Mouse (Mus musculus): Measurements from ENCODE around the gene Ephb1. TPM values are rescaled to one million over a fixed set of nuclear protein-coding genes. Genes with fewer than 3 reads are reported as not detected.

The Ephb1 gene
- polyA plus RNA-seq, 1 experiment: 48.1 TPM

DNA sequence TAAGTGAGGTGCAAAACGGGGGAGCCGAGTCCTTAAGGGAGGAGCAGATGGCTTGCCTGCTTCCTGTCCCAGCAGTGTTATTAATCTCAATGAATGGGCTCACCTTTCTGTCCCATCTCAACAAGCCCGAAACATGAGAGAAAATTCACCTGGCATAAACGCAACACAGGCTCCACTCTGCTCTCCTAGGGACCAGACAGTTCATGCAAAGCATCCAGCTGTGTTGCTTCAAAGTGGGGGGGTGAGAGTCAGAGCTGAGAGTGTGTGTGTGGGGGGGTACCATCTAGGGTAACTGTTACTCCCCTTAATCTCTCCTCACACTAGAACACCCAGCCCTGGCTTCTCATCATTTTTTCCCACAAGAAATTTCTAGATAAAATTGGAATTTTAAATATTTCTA lies 354.8 kb downstream of the Ephb1 start:
- no peak for DNase-seq
- Histone ChIP-seq H3K4me1 (ENCODE audit: control insufficient read depth, insufficient read depth, low read length) (no peaks in the 10 kb centered on the region), H3K27me3 (ENCODE audit: control insufficient read depth, insufficient read depth, low read length) (no peaks in the 10 kb centered on the region), H3K4me3 (replicated peaks; ENCODE audit: insufficient read depth, low read depth, low read length) (no peak overlapping the region), H3K27ac (ENCODE audit: insufficient read depth, low read length) (no peak overlapping the region)
- TF ChIP-seq CTCF (IDR thresholded peaks at IDR 0.05; ENCODE audit: borderline replicate concordance, insufficient read depth, low read depth, low read length) (no peak), POLR2A (IDR thresholded peaks at IDR 0.05; ENCODE audit: borderline replicate concordance, insufficient read depth, low read length) (no peak)
- 79% methylated on average over 4 of the region's 4 CpGs for WGBS

DNA sequence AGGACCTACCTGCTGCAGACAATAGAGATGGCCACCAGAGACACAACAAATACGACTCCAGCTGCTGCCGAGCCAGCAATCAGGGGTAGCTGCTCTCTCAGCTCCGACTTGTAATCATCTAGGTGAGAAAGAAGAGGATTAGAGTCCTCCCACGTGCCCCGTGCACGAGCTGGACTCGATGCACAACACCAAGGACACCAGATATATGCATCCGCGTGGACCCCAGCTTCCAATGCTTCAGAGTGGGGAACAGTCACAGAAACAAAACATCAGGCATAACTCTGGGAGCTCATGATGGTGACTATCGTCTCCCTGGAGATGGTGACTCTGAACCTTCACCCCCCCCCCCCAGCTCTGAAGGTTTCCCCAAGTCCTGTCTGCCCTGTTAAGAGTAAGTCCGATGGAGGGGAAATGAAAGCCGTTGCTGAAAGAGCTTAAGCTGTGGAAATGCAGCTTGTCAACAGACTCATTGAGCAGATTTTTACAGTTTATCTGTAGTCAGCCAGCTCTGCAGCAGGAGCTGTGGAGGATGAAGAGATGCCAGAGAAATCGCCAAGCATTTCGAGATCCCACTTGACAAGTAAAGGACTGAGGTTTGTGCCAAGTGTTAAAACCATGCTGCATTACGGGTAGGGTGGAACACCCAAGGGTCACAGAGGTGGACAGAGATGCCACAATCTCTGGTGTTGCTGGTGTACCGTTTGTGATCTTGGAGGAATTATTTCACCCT lies 357.6 kb downstream of the Ephb1 start:
- 73% methylated on average over 16 of the region's 16 CpGs for WGBS
- Histone ChIP-seq H3K27me3 (ENCODE audit: control insufficient read depth, insufficient read depth, low read length) (no peaks in the 10 kb centered on the region), H3K4me3 (replicated peaks; ENCODE audit: insufficient read depth, low read depth, low read length) (no peak overlapping the region), H3K27ac (ENCODE audit: insufficient read depth, low read length) (no peak overlapping the region), H3K4me1 (ENCODE audit: control insufficient read depth, insufficient read depth, low read length) (no peaks in the 10 kb centered on the region)
- TF ChIP-seq POLR2A (IDR thresholded peaks at IDR 0.05; ENCODE audit: borderline replicate concordance, insufficient read depth, low read length) (no peak), CTCF (IDR thresholded peaks at IDR 0.05; ENCODE audit: borderline replicate concordance, insufficient read depth, low read depth, low read length) (no peak)
- no peak for DNase-seq

DNA sequence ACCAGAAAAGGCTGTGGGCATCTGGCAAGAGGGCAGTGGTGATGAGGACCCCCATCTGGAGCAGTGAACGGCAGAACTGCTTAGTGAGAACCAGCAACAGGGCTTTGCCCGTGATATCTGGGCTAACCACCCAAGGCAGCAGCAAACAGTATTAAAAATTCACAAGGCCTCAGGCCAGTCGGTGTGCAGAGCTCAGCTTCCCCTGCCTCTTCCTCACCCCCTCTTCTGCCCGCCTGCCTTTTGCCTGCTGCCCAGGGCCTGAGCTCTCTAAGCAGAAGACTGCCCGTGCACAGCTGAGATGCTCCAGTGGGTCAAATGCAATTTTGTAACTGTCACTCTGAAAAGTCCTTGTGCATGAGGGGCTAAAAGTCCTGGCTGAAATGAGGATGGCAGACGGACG lies 358.3 kb downstream of the Ephb1 start:
- Histone ChIP-seq H3K4me3 (replicated peaks; ENCODE audit: insufficient read depth, low read depth, low read length) (no peak overlapping the region), H3K27me3 (ENCODE audit: control insufficient read depth, insufficient read depth, low read length) (no peaks in the 10 kb centered on the region), H3K4me1 (ENCODE audit: control insufficient read depth, insufficient read depth, low read length) (no peaks in the 10 kb centered on the region), H3K27ac (ENCODE audit: insufficient read depth, low read length) (no peak overlapping the region)
- no peak for DNase-seq
- WGBS: 68% methylated on average over 7 of the region's 7 CpGs
- no peak for TF ChIP-seq POLR2A (IDR thresholded peaks at IDR 0.05; ENCODE audit: borderline replicate concordance, insufficient read depth, low read length)
- TF ChIP-seq CTCF (IDR thresholded peaks at IDR 0.05; ENCODE audit: borderline replicate concordance, insufficient read depth, low read depth, low read length): no peak

DNA sequence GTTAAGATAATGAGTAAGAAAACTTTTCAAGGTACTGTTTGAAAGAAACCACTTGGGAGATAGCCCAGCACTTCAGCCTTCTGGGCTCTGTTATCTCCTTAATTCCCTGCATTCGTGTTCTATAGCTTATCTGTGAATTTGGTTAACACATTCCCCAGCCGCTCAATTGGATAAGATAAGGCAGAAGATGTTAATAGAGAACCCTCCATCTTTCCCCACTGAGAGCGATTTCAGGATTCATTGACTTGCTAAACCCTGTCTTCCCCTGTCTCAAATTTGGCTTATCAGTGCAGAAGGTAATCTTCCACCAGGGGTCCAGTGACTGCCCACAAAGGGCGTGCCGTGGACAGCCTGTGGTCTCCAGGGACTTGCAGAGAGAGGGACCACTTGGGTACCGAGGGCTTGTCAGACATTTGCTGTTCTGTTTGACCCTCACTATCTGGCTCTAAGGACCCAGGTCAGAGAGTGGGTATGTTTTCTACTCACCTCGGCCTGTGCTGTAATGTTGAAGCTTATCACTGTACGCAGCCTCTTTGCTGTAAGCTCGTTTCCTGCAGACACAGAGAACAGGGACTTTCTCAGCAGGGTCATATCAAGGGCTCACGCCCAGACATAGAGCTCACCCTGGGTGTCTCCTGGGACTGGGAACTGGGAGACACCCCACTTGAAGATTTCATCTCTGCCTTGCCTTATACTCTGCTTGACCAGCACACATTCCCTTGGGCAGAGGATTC lies 358.9 kb downstream of the Ephb1 start:
- no peak overlapping the region for H3K27ac ChIP-seq (ENCODE audit: insufficient read depth, low read length)
- WGBS: 89% methylated on average over 10 of the region's 10 CpGs

DNA sequence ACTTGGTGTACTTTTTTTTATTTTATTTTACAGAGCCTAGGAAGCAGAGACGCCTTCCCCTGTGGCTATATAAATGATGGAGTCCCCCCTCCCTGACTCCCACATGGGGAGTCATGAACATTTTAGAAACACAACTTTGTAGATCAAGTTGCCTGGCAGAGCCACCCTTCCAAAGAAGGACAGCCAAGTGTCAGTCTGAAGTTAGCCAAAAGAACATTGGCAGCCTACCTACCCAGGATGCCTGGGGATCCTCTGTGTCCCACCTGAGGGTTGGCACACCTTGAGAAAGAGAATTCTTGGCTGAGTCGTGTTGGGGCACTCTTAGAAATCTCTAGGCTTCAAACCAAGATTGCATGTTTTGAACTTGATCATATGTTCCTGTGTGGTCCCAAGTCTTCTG lies 360.4 kb downstream of the Ephb1 start:
- Histone ChIP-seq H3K27me3 (ENCODE audit: control insufficient read depth, insufficient read depth, low read length) (no peaks in the 10 kb centered on the region), H3K27ac (ENCODE audit: insufficient read depth, low read length) (no peak overlapping the region), H3K4me3 (replicated peaks; ENCODE audit: insufficient read depth, low read depth, low read length) (no peak overlapping the region), H3K4me1 (ENCODE audit: control insufficient read depth, insufficient read depth, low read length) (no peaks in the 10 kb centered on the region)
- DNase-seq: no peak
- TF ChIP-seq POLR2A (IDR thresholded peaks at IDR 0.05; ENCODE audit: borderline replicate concordance, insufficient read depth, low read length): no peak
- no peak for TF ChIP-seq CTCF (IDR thresholded peaks at IDR 0.05; ENCODE audit: borderline replicate concordance, insufficient read depth, low read depth, low read length)
- WGBS: 76% methylated on average over 2 of the region's 2 CpGs

More for the DNA sequence above, 358.9 kb downstream of the Ephb1 start:
- no peak overlapping the region for H3K4me3 ChIP-seq (replicated peaks; ENCODE audit: insufficient read depth, low read depth, low read length)
- no peaks in the 10 kb centered on the region for H3K27me3 ChIP-seq (ENCODE audit: control insufficient read depth, insufficient read depth, low read length)
- no peaks in the 10 kb centered on the region for H3K4me1 ChIP-seq (ENCODE audit: control insufficient read depth, insufficient read depth, low read length)
- no peak for DNase-seq
- TF ChIP-seq POLR2A (IDR thresholded peaks at IDR 0.05; ENCODE audit: borderline replicate concordance, insufficient read depth, low read length) (no peak), CTCF (IDR thresholded peaks at IDR 0.05; ENCODE audit: borderline replicate concordance, insufficient read depth, low read depth, low read length) (no peak)

DNA sequence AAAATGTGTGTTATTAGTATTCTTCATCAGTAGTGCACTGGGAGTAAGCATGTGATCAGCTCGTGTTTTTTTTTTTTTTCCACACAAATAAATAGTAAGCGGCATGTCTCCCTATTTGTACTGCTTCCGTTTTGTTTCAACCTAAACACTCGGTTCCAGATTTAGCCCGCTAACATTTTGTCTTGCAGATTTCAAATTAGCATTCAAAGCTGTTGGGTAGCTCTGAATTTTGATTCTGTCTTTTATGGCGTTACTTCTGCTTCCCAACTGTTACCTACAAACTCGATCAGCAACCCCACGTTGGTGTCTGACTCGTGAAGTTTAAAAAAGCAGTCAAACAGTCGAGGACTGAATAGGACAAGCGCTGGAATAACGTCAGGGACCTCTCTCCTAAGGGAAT lies 363.7 kb downstream of the Ephb1 start:
- 85% methylated on average over 12 of the region's 12 CpGs for WGBS
- H3K4me3 ChIP-seq (replicated peaks; ENCODE audit: insufficient read depth, low read depth, low read length): no peak overlapping the region
- no peaks in the 10 kb centered on the region for H3K27me3 ChIP-seq (ENCODE audit: control insufficient read depth, insufficient read depth, low read length)
- no peak for DNase-seq
- H3K27ac ChIP-seq (ENCODE audit: insufficient read depth, low read length): no peak overlapping the region
- H3K4me1 ChIP-seq (ENCODE audit: control insufficient read depth, insufficient read depth, low read length): no peaks in the 10 kb centered on the region
- no peak for TF ChIP-seq CTCF (IDR thresholded peaks at IDR 0.05; ENCODE audit: borderline replicate concordance, insufficient read depth, low read depth, low read length)
- TF ChIP-seq POLR2A (IDR thresholded peaks at IDR 0.05; ENCODE audit: borderline replicate concordance, insufficient read depth, low read length): no peak

DNA sequence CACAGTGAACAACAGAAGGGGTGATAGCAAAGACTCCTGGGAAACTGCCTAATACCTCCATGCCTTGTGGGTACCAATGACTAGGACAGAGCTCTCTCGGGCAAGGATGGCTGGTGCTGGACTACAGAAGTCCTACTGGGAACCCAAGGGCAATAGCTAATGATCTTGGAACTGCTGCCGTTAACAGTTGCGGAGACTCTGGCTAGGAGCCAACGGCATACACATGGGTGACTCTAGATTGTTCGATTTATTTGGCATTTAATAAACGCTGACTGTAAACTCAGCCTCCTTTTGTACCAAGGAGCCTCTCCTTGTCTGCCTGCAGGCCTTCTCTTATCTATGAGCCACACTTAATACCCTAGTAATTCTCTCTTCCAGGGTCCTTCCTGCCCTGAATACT lies 364.5 kb downstream of the Ephb1 start:
- Histone ChIP-seq H3K4me1 (ENCODE audit: control insufficient read depth, insufficient read depth, low read length) (no peaks in the 10 kb centered on the region), H3K27ac (ENCODE audit: insufficient read depth, low read length) (no peak overlapping the region), H3K4me3 (replicated peaks; ENCODE audit: insufficient read depth, low read depth, low read length) (no peak overlapping the region), H3K27me3 (ENCODE audit: control insufficient read depth, insufficient read depth, low read length) (no peaks in the 10 kb centered on the region)
- DNase-seq: no peak
- WGBS: 22% methylated on average over 6 of the region's 6 CpGs
- TF ChIP-seq POLR2A (IDR thresholded peaks at IDR 0.05; ENCODE audit: borderline replicate concordance, insufficient read depth, low read length): no peak
- no peak for TF ChIP-seq CTCF (IDR thresholded peaks at IDR 0.05; ENCODE audit: borderline replicate concordance, insufficient read depth, low read depth, low read length)

DNA sequence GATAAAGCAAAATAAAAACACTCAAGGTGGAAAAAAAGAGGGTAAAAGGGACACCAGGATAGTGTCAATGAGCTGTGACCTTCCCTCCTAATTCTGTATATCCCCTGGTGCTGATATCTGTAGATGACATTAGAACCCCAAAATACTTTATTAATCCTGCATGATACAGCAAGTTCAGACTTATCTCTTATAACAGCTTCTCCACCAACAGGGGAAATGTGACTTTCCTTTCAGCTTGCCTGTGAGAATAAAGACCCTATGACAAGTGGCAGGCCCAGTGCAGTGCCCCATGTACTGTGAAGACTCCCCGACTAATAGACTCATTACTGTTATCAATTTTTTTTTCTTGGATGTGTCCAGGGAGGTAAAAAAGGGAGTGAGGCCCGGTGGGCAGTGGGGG lies 367.6 kb downstream of the Ephb1 start:
- 97% methylated on average over 2 of the region's 2 CpGs for WGBS
- DNase-seq: no peak
- TF ChIP-seq POLR2A (IDR thresholded peaks at IDR 0.05; ENCODE audit: borderline replicate concordance, insufficient read depth, low read length): no peak
- no peak for TF ChIP-seq CTCF (IDR thresholded peaks at IDR 0.05; ENCODE audit: borderline replicate concordance, insufficient read depth, low read depth, low read length)

More for the DNA sequence above, 367.6 kb downstream of the Ephb1 start:
- Histone ChIP-seq H3K27ac (ENCODE audit: insufficient read depth, low read length) (no peak overlapping the region), H3K27me3 (ENCODE audit: control insufficient read depth, insufficient read depth, low read length) (no peaks in the 10 kb centered on the region), H3K4me3 (replicated peaks; ENCODE audit: insufficient read depth, low read depth, low read length) (no peak overlapping the region), H3K4me1 (ENCODE audit: control insufficient read depth, insufficient read depth, low read length) (no peaks in the 10 kb centered on the region)

Data from cerebellum, adult 2 months (tissue).